Mouse (Mus musculus) kidney, postnatal 0 days (tissue): ENCODE results near the gene Ece1. TPM values are rescaled to one million over a fixed set of nuclear protein-coding genes. Genes with fewer than 3 reads are reported as not detected.
A peak's percentile ranks its signal among the peaks of the same experiment; 100 is the strongest.

Experiments used
- ATAC-seq: fragments of 200-750 bp; cut with Nextera tagmentation; replicated peaks from 2 replicates; pipeline ENCODE4 v1.8.0; 2017; ENCODE audit warnings: low read depth, moderate number of reproducible peaks, moderate TSS enrichment, moderate library complexity; ENCODE audit not compliant: low FRiP score
- DNase-seq: peaks from one replicate; pipeline ENCODE4 v3.0.0-alpha.2; 2016; ENCODE audit warnings: low spot score
- H3K27ac ChIP-seq: fragments of 300-500 bp; sonication (generic); 2 replicates; pipeline ENCODE4 v1.5.1; 2014; ENCODE audit warnings: mild to moderate bottlenecking
- H3K27me3 ChIP-seq: fragments of 300-500 bp; sonication (generic); 2 replicates; pipeline ENCODE4 v1.6.1; 2014; ENCODE audit warnings: low read length, mixed read lengths; ENCODE audit not compliant: insufficient read depth
- H3K36me3 ChIP-seq: fragments of 300-500 bp; sonication (generic); 2 replicates; pipeline ENCODE4 v1.6.1; 2014; ENCODE audit warnings: low read length, mixed read lengths; ENCODE audit not compliant: insufficient read depth
- H3K4me1 ChIP-seq: fragments of 300-500 bp; sonication (generic); replicated peaks from 2 replicates; pipeline ENCODE4 v1.6.1; 2014; ENCODE audit warnings: antibody characterized with exemption, low read length, mixed read lengths; ENCODE audit not compliant: insufficient read depth
- H3K4me2 ChIP-seq: fragments of 300-500 bp; sonication (generic); 2 replicates; pipeline ENCODE4 v1.6.1; 2014; ENCODE audit warnings: mild to moderate bottlenecking, low read length, moderate library complexity, mixed read lengths
- H3K4me3 ChIP-seq: fragments of 300-500 bp; sonication (generic); replicated peaks from 2 replicates; pipeline ENCODE4 v1.5.1; 2014; ENCODE audit warnings: low read depth, low read length
- H3K9ac ChIP-seq: fragments of 300-500 bp; sonication (generic); 2 replicates; pipeline ENCODE4 v1.6.1; 2014; ENCODE audit warnings: low read depth, low read length
- H3K9me3 ChIP-seq: fragments of 300-500 bp; sonication (generic); replicated peaks from 2 replicates; pipeline ENCODE4 v1.6.1; 2016; ENCODE audit warnings: low read length, inconsistent platforms, mixed read lengths
- CTCF ChIP-seq: IDR thresholded peaks from 2 replicates; pipeline ENCODE4 v1.5.1; 2016; ENCODE audit warnings: antibody characterized with exemption, low read depth, mild to moderate bottlenecking, moderate library complexity
- WGBS: fragments of 180-500 bp; shearing (Covaris S2); extraction: QIAGEN DNeasy Blood & Tissue Kit; methylation state at CpG from one replicate; pipeline ENCODE4 v1.1.7; 2014; 5-methylcytosine and 5-hydroxymethylcytosine counted together
- polyA plus RNA-seq: library from polyadenylated mRNA; unstranded; fragments of >200 nt; fragmentation: Nextera tagmentation; extraction: Ambion mirVana; gene quantifications from 2 replicates; pipeline ENCODE4 v1.2.1, GENCODE M21; 2015

Gene Ece1
- polyA plus RNA-seq, 1 experiment from 2014 or later: 40.8 TPM

- ATAC-seq (peak; percentile 19), DNase-seq (peak; percentile 78)
- Histone ChIP-seq H3K27me3 (no peaks in the 10 kb centered on the region), H3K4me3 (no peak overlapping the region), H3K9me3 (no peaks in the 10 kb centered on the region), H3K9ac (no peak overlapping the region), H3K4me1 (peaks cover 49% of the 10 kb centered on the region), H3K36me3 (no peaks in the 10 kb centered on the region), H3K4me2 (peak overlapping the region; percentile 7; the same call in 1 of the 2 replicates), H3K27ac (peak overlapping the region; percentile 54; the same call in 1 of the 2 replicates)
- WGBS: 31% methylated on average over 4 of the region's 4 CpGs
- 0 out of 2 replicates have a peak, but pooled peaks have one; percentile 2 for TF ChIP-seq CTCF
Observed at GRCm38 (mm10) chr4:137867225-137867624, 5.2 kb downstream of the Ece1 start.

DNA sequence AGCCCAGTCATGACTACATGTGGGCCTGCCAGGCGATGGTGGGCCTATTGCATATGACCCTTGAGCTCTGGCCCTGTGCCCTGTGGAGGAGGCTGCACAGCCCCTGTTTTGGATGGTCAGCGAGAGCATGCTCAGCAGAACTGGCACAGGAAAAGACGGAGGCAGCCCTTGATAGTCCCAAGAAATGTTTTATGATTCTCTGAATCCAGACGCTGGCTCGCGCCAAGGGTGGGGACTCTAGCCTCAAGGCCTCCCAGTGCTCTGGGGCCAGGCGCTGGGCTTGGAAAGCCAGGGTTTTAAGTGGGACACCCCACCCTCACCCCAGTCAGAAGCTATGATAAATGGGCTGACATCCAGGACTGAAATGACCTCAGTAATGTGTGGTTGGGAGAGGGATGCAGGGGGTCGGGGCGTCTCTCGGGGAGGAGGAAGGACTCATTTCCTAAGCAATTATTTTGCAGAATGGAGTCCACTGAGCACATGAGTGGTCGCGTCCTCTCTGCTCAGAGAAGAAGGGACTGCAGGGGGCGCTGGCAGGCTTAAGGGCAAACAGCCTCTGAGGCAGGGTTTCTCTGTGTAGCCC lies 5.7 kb downstream of the Ece1 start:
- no peaks in the 10 kb centered on the region for H3K27me3 ChIP-seq
- H3K9me3 ChIP-seq: no peaks in the 10 kb centered on the region
- 26% methylated on average over 13 of the region's 13 CpGs for WGBS
- no peak overlapping the region for H3K9ac ChIP-seq
- ATAC-seq (peak; percentile 29; the same call in 1 of the 2 replicates), DNase-seq (peak; percentile 54)
- H3K27ac ChIP-seq: peak overlapping the region; percentile 54; the same call in 1 of the 2 replicates
- no peaks in the 10 kb centered on the region for H3K36me3 ChIP-seq
- H3K4me1 ChIP-seq: peaks cover 47% of the 10 kb centered on the region
- H3K4me3 ChIP-seq: no peak overlapping the region
- peak; percentile 42; the same call in 1 of the 2 replicates for TF ChIP-seq CTCF
- 0 out of 2 replicates have a peak overlapping the region, but pooled peaks have one; percentile 7 for H3K4me2 ChIP-seq

GRCm38 (mm10) chr4:137869667-137870274 lies 7.7 kb downstream of the Ece1 start:
- H3K9me3 ChIP-seq: no peaks in the 10 kb centered on the region
- H3K4me1 ChIP-seq: peaks cover 33% of the 10 kb centered on the region
- no peak overlapping the region for H3K4me2 ChIP-seq
- H3K27ac ChIP-seq: no peak overlapping the region
- H3K9ac ChIP-seq: no peak overlapping the region
- no peaks in the 10 kb centered on the region for H3K27me3 ChIP-seq
- no peak overlapping the region for H3K4me3 ChIP-seq
- no peak for TF ChIP-seq CTCF
- no peaks in the 10 kb centered on the region for H3K36me3 ChIP-seq
- no peak for DNase-seq
- 54% methylated on average over 16 of the region's 16 CpGs for WGBS
- ATAC-seq: no peak

- peak; percentile 49 for TF ChIP-seq CTCF
- Histone ChIP-seq H3K27ac (no peak overlapping the region), H3K4me1 (peaks cover 21% of the 10 kb centered on the region; the same call in 1 of the 2 replicates), H3K4me3 (no peak overlapping the region), H3K9me3 (no peaks in the 10 kb centered on the region), H3K4me2 (no peak overlapping the region), H3K9ac (no peak overlapping the region), H3K27me3 (no peaks in the 10 kb centered on the region), H3K36me3 (no peaks in the 10 kb centered on the region)
- DNase-seq (no peak), ATAC-seq (no peak)
- 85% methylated on average over 4 of the region's 4 CpGs for WGBS
Observed at GRCm38 (mm10) chr4:137870979-137871378, 8.9 kb downstream of the Ece1 start.

- no peaks in the 10 kb centered on the region for H3K9me3 ChIP-seq
- H3K4me3 ChIP-seq: no peak overlapping the region
- H3K36me3 ChIP-seq: no peaks in the 10 kb centered on the region
- DNase-seq: no peak
- ATAC-seq: no peak
- 89% methylated on average over 8 of the region's 8 CpGs for WGBS
- H3K9ac ChIP-seq: no peak overlapping the region
- no peak; the same call in 1 of the 2 replicates for TF ChIP-seq CTCF
- no peak overlapping the region for H3K27ac ChIP-seq
- no peaks in the 10 kb centered on the region for H3K27me3 ChIP-seq
- no peak overlapping the region for H3K4me2 ChIP-seq
- H3K4me1 ChIP-seq: peaks cover 17% of the 10 kb centered on the region; the same call in 1 of the 2 replicates
Observed at GRCm38 (mm10) chr4:137871431-137871830, 9.4 kb downstream of the Ece1 start.

DNA sequence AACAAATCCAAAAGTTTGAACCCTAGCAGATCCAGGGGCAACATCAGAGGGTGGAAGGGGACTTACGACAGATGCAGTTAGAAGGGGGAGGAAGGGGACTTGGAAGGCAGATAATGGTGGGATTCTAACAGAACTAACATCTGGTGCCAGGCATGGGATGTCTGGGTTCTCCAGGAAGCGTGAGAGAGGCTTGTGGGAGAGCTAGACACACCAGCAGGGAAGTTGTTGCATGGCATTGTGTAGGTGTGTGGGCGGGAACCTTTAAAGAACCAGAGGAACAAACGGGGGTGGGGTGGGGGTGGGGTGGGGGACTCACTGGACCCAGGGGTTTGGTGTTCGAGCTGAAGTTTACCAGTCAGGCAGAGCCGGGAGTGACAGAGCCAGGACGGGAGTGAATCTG lies 12.3 kb downstream of the Ece1 start:
- TF ChIP-seq CTCF: no peak
- Histone ChIP-seq H3K4me1 (peaks cover 10% of the 10 kb centered on the region; the same call in 1 of the 2 replicates), H3K4me2 (no peak overlapping the region), H3K27ac (no peak overlapping the region), H3K27me3 (no peaks in the 10 kb centered on the region), H3K9ac (no peak overlapping the region), H3K36me3 (no peaks in the 10 kb centered on the region), H3K4me3 (no peak overlapping the region), H3K9me3 (no peaks in the 10 kb centered on the region)
- DNase-seq: no peak
- WGBS: 17% methylated on average over 7 of the region's 7 CpGs
- ATAC-seq: no peak
